Mouse (Mus musculus) liver, embryonic 14.5 days (tissue): ENCODE data around the gene Zfp563. TPM values are rescaled to one million over a fixed set of nuclear protein-coding genes. Genes with fewer than 3 reads are reported as not detected.

Experiments
- ATAC-seq: fragments of 200-750 bp; cut with Nextera tagmentation; 2 replicates; pipeline ENCODE4 v1.8.0; 2017; ENCODE audit warnings: moderate number of reproducible peaks, mild to moderate bottlenecking, moderate library complexity; ENCODE audit not compliant: insufficient read depth
- DNase-seq, 3 experiments: peaks; one replicate each; pipeline ENCODE4 v3.0.0-alpha.2; 2012 to 2013; ENCODE audit warnings: low read depth in 3 of 3, low spot score in 3 of 3
- H3K27ac ChIP-seq: fragments of 300-500 bp; sonication (generic); 2 replicates; pipeline ENCODE4 v1.5.1; 2014; ENCODE audit warnings: moderate library complexity, mild to moderate bottlenecking, control low read depth, inconsistent platforms
- H3K27me3 ChIP-seq: fragments of 300-500 bp; sonication (generic); 2 replicates; pipeline ENCODE4 v1.6.1; 2014; ENCODE audit warnings: mild to moderate bottlenecking, low read length, moderate library complexity; ENCODE audit not compliant: control insufficient read depth, insufficient read depth
- H3K36me3 ChIP-seq: fragments of 300-500 bp; sonication (generic); replicated peaks from 2 replicates; pipeline ENCODE4 v1.6.1; 2014; ENCODE audit warnings: low read depth; ENCODE audit not compliant: control insufficient read depth, insufficient read depth
- H3K4me1 ChIP-seq, 2 experiments: fragments of 200-500 bp in 1 of 2; fragments of 300-500 bp in 1 of 2; sonication (generic) in 1 of 2; replicated peaks; 2 replicates each; pipeline ENCODE4 v1.6.1; 2012 to 2014; ENCODE audit warnings: antibody characterized with exemption in 1 of 2, inconsistent platforms in 1 of 2, low read length in 1 of 2; ENCODE audit not compliant: control insufficient read depth in 2 of 2, insufficient read depth in 2 of 2
- H3K4me2 ChIP-seq: fragments of 300-500 bp; sonication (generic); 2 replicates; pipeline ENCODE4 v1.6.1; 2014; ENCODE audit warnings: low read depth, mild to moderate bottlenecking, control low read depth, moderate library complexity
- H3K4me3 ChIP-seq, 2 experiments: fragments of 200-500 bp in 1 of 2; fragments of 300-500 bp in 1 of 2; sonication (generic) in 1 of 2; 2 replicates each; pipeline ENCODE4 v1.5.1; 2012 to 2014; ENCODE audit warnings: low read depth in 2 of 2, low read length in 2 of 2, mild to moderate bottlenecking in 2 of 2, control low read depth in 1 of 2, inconsistent platforms in 1 of 2, moderate library complexity in 1 of 2; ENCODE audit not compliant: insufficient read depth in 1 of 2
- H3K9ac ChIP-seq: fragments of 300-500 bp; sonication (generic); replicated peaks from 2 replicates; pipeline ENCODE4 v1.6.1; 2014; ENCODE audit warnings: mild to moderate bottlenecking, control low read depth, moderate library complexity
- H3K9me3 ChIP-seq: fragments of 300-500 bp; sonication (generic); 2 replicates; pipeline ENCODE4 v1.6.1; 2016; ENCODE audit warnings: low read length, mixed read lengths; ENCODE audit not compliant: control insufficient read depth
- CTCF ChIP-seq: IDR thresholded peaks from 2 replicates; pipeline ENCODE4 v1.5.1; 2016; ENCODE audit warnings: antibody characterized with exemption, low read depth, control low read depth
- EP300 ChIP-seq: IDR thresholded peaks from 2 replicates; pipeline ENCODE4 v1.6.1; 2016; ENCODE audit warnings: antibody characterized with exemption, low read depth
- WGBS: fragments of 180-500 bp; shearing (Covaris S2); extraction: QIAGEN DNeasy Blood & Tissue Kit; methylation state at CpG from one replicate; pipeline ENCODE4 v1.1.7; 2014; ENCODE audit not compliant: insufficient replicate concordance; 5-methylcytosine and 5-hydroxymethylcytosine counted together
- polyA plus RNA-seq, 2 experiments: library from polyadenylated mRNA; depleted of rRNA in 1 of 2; stranded (reverse) in 1 of 2; unstranded in 1 of 2; fragments of >200 nt; fragmentation: Nextera tagmentation in 1 of 2; extraction: Ambion mirVana in 1 of 2; gene quantifications; 2 replicates each; pipeline versions ENCODE4 v1.2.1 to v1.2.3; 2012 to 2014

Zfp563 gene
- polyA plus RNA-seq, 2 experiments: 0.56 to 1.2 TPM

DNA sequence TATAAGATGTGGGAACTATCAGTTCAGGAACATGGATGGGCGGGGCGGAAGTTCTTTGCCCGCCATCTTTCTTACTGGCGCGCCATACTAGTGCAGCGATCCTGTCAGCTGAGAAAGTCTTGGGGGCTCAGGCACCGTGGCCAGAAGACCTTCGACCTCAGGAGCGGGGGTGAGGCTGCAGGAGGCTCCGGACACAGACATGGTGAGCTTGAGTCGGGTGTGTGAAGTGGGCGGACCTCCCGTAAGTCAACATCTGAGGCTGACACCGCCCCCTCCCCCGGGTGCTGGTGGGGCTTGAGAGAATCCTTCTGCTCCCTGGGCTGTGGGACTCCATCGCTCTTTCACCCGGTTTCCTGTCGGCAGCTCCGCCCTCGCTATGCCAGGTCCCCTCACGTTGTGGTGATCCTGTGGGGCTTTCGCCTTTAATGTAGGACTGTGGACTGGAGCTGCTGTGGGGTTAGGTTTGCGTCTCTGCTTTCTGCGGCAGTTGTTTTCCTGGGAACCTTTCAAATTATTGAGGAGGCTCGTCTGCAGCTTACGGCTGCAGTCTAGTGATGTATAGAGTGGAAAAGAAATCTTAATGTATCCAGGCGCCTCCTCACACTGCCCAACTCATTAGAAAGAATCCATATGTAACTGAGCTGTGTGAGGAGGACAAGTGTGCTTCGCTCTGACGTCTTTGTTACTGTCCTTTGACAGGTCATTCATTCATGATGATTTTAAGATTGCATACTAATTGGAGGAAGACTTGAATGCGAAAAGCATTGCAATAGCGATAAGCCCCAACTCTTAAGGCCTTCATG, 3.5 kb downstream of the Zfp563 start:
- TF ChIP-seq CTCF: no peak
- TF ChIP-seq EP300: no peak
- peak overlapping the region; percentile 71 for H3K4me2 ChIP-seq
- H3K4me1 ChIP-seq: peaks cover 5 to 7% of the 10 kb centered on the region in 2 experiments; a peak in 3 of 4 replicates
- ATAC-seq: peak; percentile 64
- H3K27ac ChIP-seq: peak overlapping the region; percentile 26
- H3K9me3 ChIP-seq: no peaks in the 10 kb centered on the region
- peak overlapping the region; percentile 69 to 90 for H3K4me3 ChIP-seq
- WGBS: 4% methylated on average over 31 of the region's 31 CpGs
- DNase-seq: peak; percentile 38 to 41 (median 40)
- peak overlapping the region; percentile 73 for H3K9ac ChIP-seq
- H3K36me3 ChIP-seq: no peaks in the 10 kb centered on the region
- no peaks in the 10 kb centered on the region for H3K27me3 ChIP-seq

DNA sequence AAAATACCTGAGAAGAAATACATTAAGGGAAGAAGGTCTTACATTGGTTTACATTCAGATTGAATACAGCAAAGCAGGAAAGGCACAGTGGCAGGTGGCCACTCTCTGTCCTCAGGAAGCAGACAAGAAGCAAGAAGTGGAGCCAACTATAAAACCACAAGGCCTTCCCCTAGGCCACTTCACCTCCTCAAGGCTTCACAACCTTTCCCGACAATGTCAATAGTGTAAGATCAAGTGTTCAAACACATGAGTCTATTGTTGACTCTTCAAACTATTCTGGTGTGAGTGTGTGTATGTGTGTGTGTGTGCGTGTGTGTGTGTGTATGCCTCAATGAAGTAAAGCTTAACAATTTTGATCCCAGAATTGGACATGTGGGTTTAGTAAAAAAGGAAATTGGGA, 8.3 kb downstream of the Zfp563 start:
- no peak overlapping the region for H3K4me2 ChIP-seq
- WGBS: 65% methylated on average over 2 of the region's 2 CpGs
- H3K4me1 ChIP-seq: peaks cover 3 to 5% of the 10 kb centered on the region in 2 experiments; a peak in 3 of 4 replicates
- no peak overlapping the region for H3K9ac ChIP-seq
- no peak for DNase-seq
- H3K36me3 ChIP-seq: no peaks in the 10 kb centered on the region
- H3K4me3 ChIP-seq: no peak overlapping the region
- no peak for TF ChIP-seq CTCF
- no peak for TF ChIP-seq EP300
- no peaks in the 10 kb centered on the region for H3K27me3 ChIP-seq
- H3K27ac ChIP-seq: no peak overlapping the region
- ATAC-seq: no peak
- H3K9me3 ChIP-seq: no peaks in the 10 kb centered on the region

DNA sequence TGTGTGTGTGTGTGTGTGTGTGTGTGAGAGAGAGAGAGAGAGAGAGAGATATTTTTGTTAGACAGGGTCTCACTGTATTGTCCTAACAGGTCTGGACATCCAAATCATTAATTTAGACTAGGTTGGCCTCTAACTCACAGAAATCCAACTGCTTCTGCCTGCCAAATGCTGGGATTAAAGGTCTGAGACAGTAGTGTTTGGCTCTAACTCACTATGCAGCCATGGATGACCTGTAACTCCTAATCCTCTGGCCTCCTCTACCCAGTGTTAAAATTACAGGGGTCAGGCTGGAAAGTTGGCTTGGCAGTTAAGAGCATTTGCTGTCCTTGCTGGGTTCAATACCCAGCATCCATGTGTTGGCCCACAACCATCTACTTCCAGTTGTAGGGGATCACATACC, 35.4 kb downstream of the Zfp563 start:
- Histone ChIP-seq H3K9me3 (no peaks in the 10 kb centered on the region), H3K4me1 (no peaks in the 10 kb centered on the region), H3K27ac (no peak overlapping the region), H3K4me2 (no peak overlapping the region), H3K4me3 (no peak overlapping the region), H3K36me3 (no peaks in the 10 kb centered on the region), H3K9ac (no peak overlapping the region), H3K27me3 (no peaks in the 10 kb centered on the region)
- no peak for ATAC-seq
- no peak for DNase-seq
- TF ChIP-seq EP300: no peak
- no peak for TF ChIP-seq CTCF

DNA sequence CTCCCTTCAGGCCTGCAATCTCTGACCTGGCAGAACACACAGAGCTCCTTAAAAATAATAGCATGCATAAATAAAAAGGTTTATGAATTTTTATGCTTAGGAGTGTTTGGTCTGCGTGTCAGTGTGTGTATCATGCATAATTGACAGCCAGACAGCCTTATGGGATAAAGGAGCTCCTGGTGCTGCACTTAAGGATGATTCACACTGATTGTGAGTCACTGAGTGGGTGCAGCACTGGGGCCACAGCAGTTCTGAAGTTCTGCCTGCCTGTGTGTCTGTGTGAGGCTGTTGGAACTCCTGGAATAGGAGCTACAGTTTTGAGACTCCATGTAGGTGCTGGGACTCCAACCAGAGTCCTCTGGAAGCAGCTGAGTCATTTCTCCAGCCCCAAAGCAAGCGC, 37.1 kb downstream of the Zfp563 start:
- H3K27ac ChIP-seq: no peak overlapping the region
- no peaks in the 10 kb centered on the region for H3K36me3 ChIP-seq
- H3K4me2 ChIP-seq: no peak overlapping the region
- H3K9ac ChIP-seq: no peak overlapping the region
- 37% methylated on average over 2 of the region's 2 CpGs for WGBS
- no peak overlapping the region for H3K4me3 ChIP-seq
- TF ChIP-seq CTCF: no peak
- no peak for TF ChIP-seq EP300
- H3K9me3 ChIP-seq: no peaks in the 10 kb centered on the region
- ATAC-seq (no peak), DNase-seq (no peak)
- H3K27me3 ChIP-seq: no peaks in the 10 kb centered on the region
- no peaks in the 10 kb centered on the region for H3K4me1 ChIP-seq

DNA sequence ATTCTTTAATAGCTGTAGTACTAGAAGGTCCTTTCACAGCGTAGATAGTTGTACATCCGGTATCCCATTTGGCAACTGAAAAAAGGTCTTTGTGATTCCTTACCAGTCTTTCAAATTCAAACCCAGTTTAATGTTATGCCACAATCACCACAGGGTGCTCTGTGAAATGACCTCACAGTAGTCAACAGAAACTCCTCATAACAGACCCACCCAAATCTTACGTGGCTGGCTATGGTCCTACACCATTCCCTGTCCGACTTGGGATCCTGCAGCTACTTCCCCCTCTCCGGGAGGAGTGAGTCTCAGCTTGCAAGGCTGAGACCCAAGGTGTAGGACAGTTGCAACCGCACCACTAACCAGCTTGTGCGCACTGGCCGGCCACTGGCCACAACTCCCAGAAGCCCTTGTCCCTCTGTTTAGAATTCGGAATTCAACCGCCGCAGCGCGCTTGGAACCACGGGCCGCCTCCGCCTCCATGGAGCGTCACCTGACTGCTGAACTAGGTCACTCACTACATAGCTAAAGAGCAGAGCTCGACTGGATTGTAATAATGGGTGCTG, 50.2 kb downstream of the Zfp563 start, which contains the start of gene Morc2b:
Gene Morc2b, minus strand, starts transcription at position 423 of the 560 bp plus-strand sequence.
- H3K27ac ChIP-seq: no peak within 1 kb of the TSS
- no peaks in the 10 kb centered on the region for H3K27me3 ChIP-seq
- no peak within 1 kb of the TSS for H3K4me3 ChIP-seq
- DNase-seq: no peak
- WGBS: 59% methylated on average over 18 of the region's 18 CpGs
- no peaks in the 10 kb centered on the region for H3K4me1 ChIP-seq
- TF ChIP-seq CTCF (no peak), EP300 (no peak)
- no peaks in the 10 kb centered on the region for H3K9me3 ChIP-seq
- H3K36me3 ChIP-seq: no peaks in the 10 kb centered on the region
- no peak within 1 kb of the TSS for H3K4me2 ChIP-seq
- ATAC-seq: no peak
- no peak within 1 kb of the TSS for H3K9ac ChIP-seq

Other genes starting within 250 kb of the Zfp563 start
- gene Zfp870, start 197.7 kb upstream of the Zfp563 start, polyA plus RNA-seq (2012; rRNA removed): 0.55 and 0.79 TPM in 2 replicates
- gene Zfp870, start 197.7 kb upstream of the Zfp563 start, polyA plus RNA-seq (2014; fragmentation: Nextera tagmentation; extraction: Ambion mirVana): 1.5 and 2.8 TPM in 2 replicates
- gene Cyp4f14, start 172.0 kb upstream of the Zfp563 start, polyA plus RNA-seq (2012; rRNA removed): 0.02 TPM in 1 of 2 replicates, not detected in the other
- not detected in 2 replicates for gene Cyp4f14, start 172.0 kb upstream of the Zfp563 start, polyA plus RNA-seq (2014; fragmentation: Nextera tagmentation; extraction: Ambion mirVana)
- gene Cyp4f13, start 141.9 kb upstream of the Zfp563 start, polyA plus RNA-seq (2012; rRNA removed): 3.3 and 3.6 TPM in 2 replicates
- gene Cyp4f13, start 141.9 kb upstream of the Zfp563 start, polyA plus RNA-seq (2014; fragmentation: Nextera tagmentation; extraction: Ambion mirVana): 4.1 and 6.0 TPM in 2 replicates
- 1.3 and 2.3 TPM in 2 replicates for gene Zfp472, start 123.5 kb upstream of the Zfp563 start, polyA plus RNA-seq (2012; rRNA removed)
- 6.1 and 6.8 TPM in 2 replicates for gene Zfp472, start 123.5 kb upstream of the Zfp563 start, polyA plus RNA-seq (2014; fragmentation: Nextera tagmentation; extraction: Ambion mirVana)
- 1.1 and 1.8 TPM in 2 replicates for gene Zfp952, start 96.2 kb upstream of the Zfp563 start, polyA plus RNA-seq (2012; rRNA removed)
- 2.2 and 2.3 TPM in 2 replicates for gene Zfp952, start 96.2 kb upstream of the Zfp563 start, polyA plus RNA-seq (2014; fragmentation: Nextera tagmentation; extraction: Ambion mirVana)
- gene Zfp763, start 55.9 kb upstream of the Zfp563 start, polyA plus RNA-seq (2012; rRNA removed): 0.61 and 1.1 TPM in 2 replicates
- gene Zfp763, start 55.9 kb upstream of the Zfp563 start, polyA plus RNA-seq (2014; fragmentation: Nextera tagmentation; extraction: Ambion mirVana): 1.8 and 2.0 TPM in 2 replicates
- gene 4921501E09Rik, start 21.3 kb upstream of the Zfp563 start, polyA plus RNA-seq (2012; rRNA removed): not detected in 2 replicates
- not detected in 2 replicates for gene 4921501E09Rik, start 21.3 kb upstream of the Zfp563 start, polyA plus RNA-seq (2014; fragmentation: Nextera tagmentation; extraction: Ambion mirVana)
- not detected in 2 replicates for gene Morc2b, start 50.4 kb downstream of the Zfp563 start, polyA plus RNA-seq (2012; rRNA removed)
- not detected in 2 replicates for gene Morc2b, start 50.4 kb downstream of the Zfp563 start, polyA plus RNA-seq (2014; fragmentation: Nextera tagmentation; extraction: Ambion mirVana)
- gene Olfr55, start 79.1 kb downstream of the Zfp563 start, polyA plus RNA-seq (2012; rRNA removed): not detected in 2 replicates
- not detected in 2 replicates for gene Olfr55, start 79.1 kb downstream of the Zfp563 start, polyA plus RNA-seq (2014; fragmentation: Nextera tagmentation; extraction: Ambion mirVana)
- not detected in 2 replicates for gene Olfr239, start 102.0 kb downstream of the Zfp563 start, polyA plus RNA-seq (2012; rRNA removed)
- gene Olfr239, start 102.0 kb downstream of the Zfp563 start, polyA plus RNA-seq (2014; fragmentation: Nextera tagmentation; extraction: Ambion mirVana): not detected in 2 replicates
- gene Olfr1564, start 132.4 kb downstream of the Zfp563 start, polyA plus RNA-seq (2012; rRNA removed): 0.01 and 0.03 TPM in 2 replicates
- gene Olfr1564, start 132.4 kb downstream of the Zfp563 start, polyA plus RNA-seq (2014; fragmentation: Nextera tagmentation; extraction: Ambion mirVana): not detected in 2 replicates
- gene Zfp955a, start 165.8 kb downstream of the Zfp563 start, polyA plus RNA-seq (2012; rRNA removed): 0.97 and 1.8 TPM in 2 replicates
- 4.4 TPM in 2 replicates for gene Zfp955a, start 165.8 kb downstream of the Zfp563 start, polyA plus RNA-seq (2014; fragmentation: Nextera tagmentation; extraction: Ambion mirVana)
- not detected in 2 replicates for gene Olfr63, start 175.4 kb downstream of the Zfp563 start, polyA plus RNA-seq (2012; rRNA removed)
- not detected in 2 replicates for gene Olfr63, start 175.4 kb downstream of the Zfp563 start, polyA plus RNA-seq (2014; fragmentation: Nextera tagmentation; extraction: Ambion mirVana)
- 0.86 and 1.5 TPM in 2 replicates for gene Zfp955b, start 200.2 kb downstream of the Zfp563 start, polyA plus RNA-seq (2012; rRNA removed)
- 1.4 and 1.6 TPM in 2 replicates for gene Zfp955b, start 200.2 kb downstream of the Zfp563 start, polyA plus RNA-seq (2014; fragmentation: Nextera tagmentation; extraction: Ambion mirVana)